Mouse (Mus musculus) thymus, adult 2 months (tissue): ENCODE results near the gene Pik3c2b. TPM values are rescaled to one million over a fixed set of nuclear protein-coding genes. Genes with fewer than 3 reads are reported as not detected.

Source experiments
- DNase-seq: peaks from one replicate; pipeline ENCODE4 v3.0.0; 2021
- H3K27ac ChIP-seq: fragments of 200-500 bp; 2 replicates; pipeline ENCODE4 v1.5.1; 2012; ENCODE audit warnings: low read length, control low read depth; ENCODE audit not compliant: control insufficient read depth, insufficient read depth
- H3K27me3 ChIP-seq: fragments of 200-500 bp; 2 replicates; pipeline ENCODE4 v1.6.1; 2012; ENCODE audit warnings: mild to moderate bottlenecking, low read length, moderate library complexity, mixed read lengths; ENCODE audit not compliant: control insufficient read depth, insufficient read depth
- H3K36me3 ChIP-seq: fragments of 200-500 bp; 2 replicates; pipeline ENCODE4 v1.6.1; 2012; ENCODE audit warnings: mild to moderate bottlenecking, low read length, moderate library complexity; ENCODE audit not compliant: control insufficient read depth, insufficient read depth
- H3K4me1 ChIP-seq: fragments of 200-500 bp; replicated peaks from 2 replicates; pipeline ENCODE4 v1.6.1; 2012; ENCODE audit warnings: low read length; ENCODE audit not compliant: control insufficient read depth, insufficient read depth
- H3K4me3 ChIP-seq: fragments of 200-500 bp; 2 replicates; pipeline ENCODE4 v1.5.1; 2012; ENCODE audit warnings: mild to moderate bottlenecking, low read length, control low read depth, moderate library complexity; ENCODE audit not compliant: control insufficient read depth, insufficient read depth
- CTCF ChIP-seq: fragments of 200-500 bp; IDR thresholded peaks from 2 replicates; pipeline ENCODE4 v1.5.1; 2012; ENCODE audit warnings: mild to moderate bottlenecking, control low read depth, low read length, moderate library complexity, borderline replicate concordance; ENCODE audit not compliant: control insufficient read depth, poor library complexity, insufficient read depth; ENCODE audit errors: extremely low read depth
- POLR2A ChIP-seq: fragments of 200-500 bp; IDR thresholded peaks from 2 replicates; pipeline ENCODE4 v1.6.1; 2012; ENCODE audit warnings: mild to moderate bottlenecking, low read length, control low read depth, moderate library complexity; ENCODE audit not compliant: control insufficient read depth, poor library complexity, insufficient read depth; ENCODE audit errors: extremely low read depth
- WGBS: fragments of 180-500 bp; shearing (Covaris S2); methylation state at CpG from one replicate; pipeline ENCODE4 v1.1.7; 2018; 5-methylcytosine and 5-hydroxymethylcytosine counted together
- polyA plus RNA-seq: library from polyadenylated mRNA; depleted of rRNA; stranded (reverse); fragments of >200 nt; gene quantifications from 2 replicates; pipeline ENCODE4 v1.2.3, GENCODE M21; 2012; rRNA removed

Gene Pik3c2b
- polyA plus RNA-seq, 1 experiment, result 9.5 TPM

- WGBS, result over 99% methylated on average over 3 of the region's 3 CpGs
Observed at GRCm38 (mm10) chr1:133152213-133152612, 106.7 kb downstream of the Pik3c2b start.

GRCm38 (mm10) chr1:133155270-133155669 is 109.8 kb downstream of the Pik3c2b start:
- 96% methylated on average over 6 of the region's 6 CpGs for WGBS
- no peak for TF ChIP-seq POLR2A
- no peak for TF ChIP-seq CTCF

More at GRCm38 (mm10) chr1:133152213-133152612, 106.7 kb downstream of the Pik3c2b start:
- H3K4me1 ChIP-seq, result no peaks in the 10 kb centered on the region
- H3K27ac ChIP-seq, result no peak overlapping the region
- no peak for DNase-seq
- no peaks in the 10 kb centered on the region for H3K27me3 ChIP-seq
- TF ChIP-seq CTCF, result no peak
- TF ChIP-seq POLR2A, result no peak
- no peaks in the 10 kb centered on the region for H3K36me3 ChIP-seq
- no peak overlapping the region for H3K4me3 ChIP-seq

More at GRCm38 (mm10) chr1:133155270-133155669, 109.8 kb downstream of the Pik3c2b start:
- DNase-seq, result no peak
- no peak overlapping the region for H3K27ac ChIP-seq
- no peaks in the 10 kb centered on the region for H3K27me3 ChIP-seq
- no peaks in the 10 kb centered on the region for H3K36me3 ChIP-seq
- H3K4me3 ChIP-seq, result no peak overlapping the region
- peaks cover 11% of the 10 kb centered on the region for H3K4me1 ChIP-seq

Other genes with a start within 250 kb of the Pik3c2b start
- gene Lrrn2, start 165.4 kb upstream of the Pik3c2b start, polyA plus RNA-seq, result 0.93 and 1.5 TPM in 2 replicates
- 127 and 147 TPM in 2 replicates for gene Mdm4, start 15.1 kb upstream of the Pik3c2b start, polyA plus RNA-seq
- gene Ppp1r15b, start 85.5 kb downstream of the Pik3c2b start, polyA plus RNA-seq, result 45.8 and 55.0 TPM in 2 replicates
- gene Plekha6, start 118.5 kb downstream of the Pik3c2b start, polyA plus RNA-seq, result 5.1 and 9.4 TPM in 2 replicates